Mouse (Mus musculus) kidney, postnatal 0 days (tissue): ENCODE results near the gene Mfsd11. TPM values are rescaled to one million over a fixed set of nuclear protein-coding genes. Genes with fewer than 3 reads are reported as not detected.

ENCODE experiments used
- ATAC-seq: fragments of 200-750 bp; cut with Nextera tagmentation; replicated peaks from 2 replicates; pipeline ENCODE4 v1.8.0; 2017; ENCODE audit warnings: low read depth, moderate number of reproducible peaks, moderate TSS enrichment, moderate library complexity; ENCODE audit not compliant: low FRiP score
- DNase-seq: peaks from one replicate; pipeline ENCODE4 v3.0.0-alpha.2; 2016; ENCODE audit warnings: low spot score
- H3K27ac ChIP-seq: fragments of 300-500 bp; sonication (generic); 2 replicates; pipeline ENCODE4 v1.5.1; 2014; ENCODE audit warnings: mild to moderate bottlenecking
- H3K27me3 ChIP-seq: fragments of 300-500 bp; sonication (generic); 2 replicates; pipeline ENCODE4 v1.6.1; 2014; ENCODE audit warnings: low read length, mixed read lengths; ENCODE audit not compliant: insufficient read depth
- H3K36me3 ChIP-seq: fragments of 300-500 bp; sonication (generic); 2 replicates; pipeline ENCODE4 v1.6.1; 2014; ENCODE audit warnings: low read length, mixed read lengths; ENCODE audit not compliant: insufficient read depth
- H3K4me1 ChIP-seq: fragments of 300-500 bp; sonication (generic); replicated peaks from 2 replicates; pipeline ENCODE4 v1.6.1; 2014; ENCODE audit warnings: antibody characterized with exemption, low read length, mixed read lengths; ENCODE audit not compliant: insufficient read depth
- H3K4me2 ChIP-seq: fragments of 300-500 bp; sonication (generic); 2 replicates; pipeline ENCODE4 v1.6.1; 2014; ENCODE audit warnings: mild to moderate bottlenecking, low read length, moderate library complexity, mixed read lengths
- H3K4me3 ChIP-seq: fragments of 300-500 bp; sonication (generic); replicated peaks from 2 replicates; pipeline ENCODE4 v1.5.1; 2014; ENCODE audit warnings: low read depth, low read length
- H3K9ac ChIP-seq: fragments of 300-500 bp; sonication (generic); 2 replicates; pipeline ENCODE4 v1.6.1; 2014; ENCODE audit warnings: low read depth, low read length
- H3K9me3 ChIP-seq: fragments of 300-500 bp; sonication (generic); replicated peaks from 2 replicates; pipeline ENCODE4 v1.6.1; 2016; ENCODE audit warnings: low read length, inconsistent platforms, mixed read lengths
- CTCF ChIP-seq: IDR thresholded peaks from 2 replicates; pipeline ENCODE4 v1.5.1; 2016; ENCODE audit warnings: antibody characterized with exemption, low read depth, mild to moderate bottlenecking, moderate library complexity
- WGBS: fragments of 180-500 bp; shearing (Covaris S2); extraction: QIAGEN DNeasy Blood & Tissue Kit; methylation state at CpG from one replicate; pipeline ENCODE4 v1.1.7; 2014; 5-methylcytosine and 5-hydroxymethylcytosine counted together
- polyA plus RNA-seq: library from polyadenylated mRNA; unstranded; fragments of >200 nt; fragmentation: Nextera tagmentation; extraction: Ambion mirVana; gene quantifications from 2 replicates; pipeline ENCODE4 v1.2.1, GENCODE M21; 2015

Gene Mfsd11
- polyA plus RNA-seq, 1 experiment from 2014 or later: 48.4 TPM

DNA sequence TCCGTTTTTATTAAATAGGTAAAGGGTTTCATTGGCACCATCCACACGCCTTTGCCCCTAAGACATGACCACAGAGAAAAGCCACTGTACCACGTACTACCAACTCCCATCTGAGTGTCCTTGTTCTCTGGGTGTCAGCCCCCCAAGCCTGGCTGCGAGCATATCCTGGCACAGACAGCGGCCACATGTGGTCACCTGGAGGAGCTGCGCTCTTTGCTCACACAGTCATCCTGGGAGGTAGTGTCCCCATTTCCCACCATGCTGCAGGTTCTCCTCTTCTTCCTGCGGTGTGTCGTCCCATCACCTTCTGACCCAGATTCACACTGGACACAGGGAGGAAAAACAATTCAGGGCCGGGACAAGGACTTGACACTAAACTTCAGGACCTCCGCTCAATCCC, 14.8 kb upstream of the Mfsd11 start:
- ATAC-seq: no peak
- peaks cover 22% of the 10 kb centered on the region for H3K4me1 ChIP-seq

DNA sequence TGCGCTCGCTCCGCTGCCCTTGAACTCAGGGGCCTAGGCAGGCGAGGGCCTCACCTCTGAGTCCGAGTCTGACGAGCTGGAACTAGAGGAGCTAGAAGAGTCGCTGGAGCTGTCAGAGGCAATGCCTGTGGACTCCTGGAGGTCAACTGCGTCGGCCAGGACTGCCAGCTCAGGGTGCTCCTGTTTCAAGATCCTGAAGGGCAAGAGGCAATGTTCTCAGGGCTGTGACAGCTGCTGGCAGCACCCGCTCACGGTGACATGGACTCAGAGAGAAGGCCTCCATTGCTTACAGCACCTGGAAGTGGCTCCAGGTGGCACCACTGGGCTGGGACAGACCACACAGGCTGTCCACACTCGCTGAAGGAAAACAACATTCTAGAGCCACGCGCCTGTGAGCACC, 13.3 kb upstream of the Mfsd11 start:
- DNase-seq (no peak), ATAC-seq (no peak)
- Histone ChIP-seq H3K9me3 (no peaks in the 10 kb centered on the region), H3K27ac (no peak overlapping the region), H3K4me1 (peaks cover 22% of the 10 kb centered on the region), H3K4me3 (no peak overlapping the region), H3K9ac (no peak overlapping the region), H3K4me2 (no peak overlapping the region), H3K27me3 (no peaks in the 10 kb centered on the region), H3K36me3 (peaks cover 59% of the 10 kb centered on the region)
- peak; percentile 35; the same call in 1 of the 2 replicates for TF ChIP-seq CTCF
- WGBS: 71% methylated on average over 14 of the region's 14 CpGs

More for the DNA sequence above, 14.8 kb upstream of the Mfsd11 start:
- H3K9me3 ChIP-seq: no peaks in the 10 kb centered on the region
- H3K27me3 ChIP-seq: no peaks in the 10 kb centered on the region
- no peak overlapping the region for H3K9ac ChIP-seq
- H3K4me3 ChIP-seq: no peak overlapping the region
- H3K4me2 ChIP-seq: no peak overlapping the region
- peaks cover 62% of the 10 kb centered on the region for H3K36me3 ChIP-seq
- no peak; the same call in 1 of the 2 replicates for TF ChIP-seq CTCF
- WGBS: 90% methylated on average over 10 of the region's 10 CpGs
- no peak overlapping the region for H3K27ac ChIP-seq
- DNase-seq: no peak

DNA sequence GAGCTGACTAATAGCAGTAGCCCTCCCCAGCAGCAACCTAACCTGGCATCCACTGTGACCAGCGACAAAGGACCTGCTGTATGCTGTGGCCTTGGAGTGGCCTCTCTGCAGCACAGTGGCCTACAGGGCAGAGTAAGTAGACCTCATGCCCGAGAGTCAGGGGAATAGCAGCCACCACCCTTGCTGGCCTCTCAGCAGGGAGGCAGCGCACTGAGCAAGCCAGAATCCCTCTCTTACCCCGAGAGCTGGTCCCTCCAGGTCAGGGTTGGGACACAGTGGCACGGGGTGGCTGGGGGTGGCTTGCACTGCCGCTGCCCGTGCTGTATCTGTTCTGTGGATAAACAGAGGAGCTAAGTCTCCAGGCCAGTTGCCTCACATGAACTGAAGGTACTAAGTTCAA, 12.6 kb upstream of the Mfsd11 start:
- H3K27ac ChIP-seq: no peak overlapping the region
- H3K4me1 ChIP-seq: peaks cover 27% of the 10 kb centered on the region
- peaks cover 53% of the 10 kb centered on the region for H3K36me3 ChIP-seq
- DNase-seq (no peak), ATAC-seq (no peak)
- H3K9ac ChIP-seq: no peak overlapping the region
- no peak for TF ChIP-seq CTCF
- H3K4me2 ChIP-seq: no peak overlapping the region
- H3K9me3 ChIP-seq: no peaks in the 10 kb centered on the region
- no peak overlapping the region for H3K4me3 ChIP-seq
- WGBS: 72% methylated on average over 7 of the region's 7 CpGs
- no peaks in the 10 kb centered on the region for H3K27me3 ChIP-seq

DNA sequence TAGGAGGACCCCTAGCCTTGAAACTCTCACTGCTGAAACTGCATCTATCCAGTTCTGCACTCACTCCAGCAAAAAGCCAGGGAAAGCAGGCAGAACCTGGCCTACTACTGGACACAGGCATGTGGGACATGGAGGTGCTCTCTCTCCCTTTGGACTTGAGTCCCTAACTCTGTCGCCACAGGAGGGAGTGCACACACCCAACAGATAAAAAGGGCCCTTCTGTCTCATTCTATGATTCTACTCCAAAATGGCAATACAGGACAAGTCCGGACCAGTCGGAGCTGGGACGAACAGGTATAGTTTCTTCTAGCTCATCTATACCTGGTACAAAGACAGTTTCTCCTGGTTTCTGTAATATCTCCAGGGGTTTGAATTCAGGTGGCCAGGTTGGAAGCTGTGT, 11.5 kb upstream of the Mfsd11 start:
- Histone ChIP-seq H3K4me3 (0 out of 2 replicates have a peak overlapping the region, but pooled peaks have one; percentile 87), H3K4me2 (peak overlapping the region; percentile 90), H3K9me3 (no peaks in the 10 kb centered on the region), H3K27ac (no peak overlapping the region), H3K36me3 (peaks cover 46% of the 10 kb centered on the region), H3K9ac (no peak overlapping the region), H3K4me1 (peaks cover 28% of the 10 kb centered on the region), H3K27me3 (no peaks in the 10 kb centered on the region)
- WGBS: 77% methylated on average over 4 of the region's 4 CpGs
- DNase-seq (no peak), ATAC-seq (no peak)
- TF ChIP-seq CTCF: peak; percentile 10; the same call in 1 of the 2 replicates

DNA sequence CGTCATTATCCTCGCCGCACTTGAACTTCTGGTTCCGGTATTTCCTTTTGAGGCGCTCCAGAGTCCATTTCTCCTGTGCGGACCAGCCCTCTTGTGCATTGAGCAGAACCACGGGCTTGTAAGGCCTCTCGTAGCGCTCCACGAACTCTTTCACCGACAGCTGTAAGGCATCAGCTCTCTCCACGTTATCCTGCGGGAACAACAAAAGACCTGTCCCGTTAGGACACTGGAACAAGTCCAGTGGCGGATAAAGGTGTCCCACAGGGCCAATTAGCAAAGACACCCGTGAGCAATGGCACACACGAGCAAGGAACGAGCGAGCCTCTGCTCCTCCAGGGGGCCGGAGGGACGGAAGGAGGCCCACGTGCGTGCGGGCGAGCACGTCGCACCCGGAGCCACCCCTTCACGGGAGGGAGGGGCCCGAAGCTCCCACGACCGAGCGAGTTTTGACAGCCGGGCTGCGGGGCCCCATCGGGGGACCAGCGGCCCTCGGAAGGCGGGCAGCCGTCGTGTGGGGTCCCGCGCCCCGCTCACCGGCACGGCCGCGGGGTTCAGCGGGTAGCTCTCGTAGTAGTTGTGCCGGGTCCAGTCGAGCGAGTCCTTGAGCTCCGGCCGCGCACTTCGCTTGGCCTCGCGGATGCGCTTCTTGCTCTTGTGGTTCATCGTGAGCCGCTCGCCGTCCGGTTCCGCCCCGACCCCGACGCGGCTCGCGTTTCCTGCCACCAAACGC, 9.5 kb upstream of the Mfsd11 start:
- Histone ChIP-seq H3K4me1 (peaks cover 28% of the 10 kb centered on the region), H3K4me3 (peak overlapping the region; percentile 87), H3K9me3 (no peaks in the 10 kb centered on the region), H3K36me3 (peaks cover 28% of the 10 kb centered on the region), H3K27ac (peak overlapping the region; percentile 99), H3K4me2 (peak overlapping the region; percentile 90), H3K27me3 (no peaks in the 10 kb centered on the region), H3K9ac (peak overlapping the region; percentile 95)
- WGBS: under 1% methylated on average over 71 of the region's 73 CpGs
- DNase-seq (peak; percentile 69), ATAC-seq (peak; percentile 35)
- TF ChIP-seq CTCF: no peak; the same call in 1 of the 2 replicates

DNA sequence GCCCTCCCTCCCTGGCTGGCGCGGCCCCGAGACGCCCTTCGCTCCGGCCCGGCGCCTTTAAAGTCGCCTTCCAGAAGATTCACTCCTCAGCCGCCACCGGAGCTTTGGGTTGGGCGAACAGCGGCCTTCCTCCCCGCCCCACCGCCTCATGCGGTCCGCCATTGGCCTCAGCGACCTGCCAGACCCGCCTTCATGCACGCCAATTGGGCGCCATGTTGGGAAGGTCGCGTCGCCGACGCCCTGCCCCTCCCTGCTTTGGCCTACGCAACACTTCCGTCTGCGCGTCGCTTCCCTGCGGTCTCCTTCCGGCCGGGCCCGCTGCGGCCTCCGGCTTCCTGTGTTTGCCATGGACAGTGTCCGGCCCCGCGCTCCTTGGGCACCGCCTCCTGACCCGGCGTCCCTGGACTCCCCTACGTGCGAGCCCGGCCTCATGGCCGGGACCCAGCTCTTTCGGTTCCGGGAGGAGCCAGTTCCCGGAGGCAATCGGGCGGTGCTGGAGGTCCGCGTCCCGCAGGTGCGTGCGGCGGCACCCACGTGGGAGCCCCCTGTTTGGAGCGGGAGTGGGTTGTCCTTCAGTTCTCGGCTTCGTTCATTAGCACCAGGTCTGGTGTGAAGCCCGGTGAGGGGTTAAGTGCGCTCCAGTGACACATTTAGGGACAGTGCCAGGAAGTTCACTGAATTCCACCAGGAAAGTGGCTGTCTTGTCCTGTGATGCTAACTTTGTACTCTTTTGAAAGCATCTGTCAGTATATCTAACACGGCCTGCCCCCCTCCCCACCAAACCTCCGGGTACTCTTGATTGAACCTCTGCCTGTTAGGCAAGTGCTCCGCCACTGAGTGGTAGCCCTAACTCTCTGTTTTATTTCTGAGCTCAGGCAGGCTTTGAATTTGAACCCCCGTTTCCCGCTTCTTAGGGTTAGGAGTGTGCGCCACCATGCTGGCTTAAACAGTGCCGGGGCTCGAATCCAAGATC, 8.7 kb upstream of the Mfsd11 start, which contains the start of the genes Mettl23 and Jmjd6:
Gene Mettl23 (plus strand): TSS at position 18 of the 973 bp plus-strand sequence.
Gene Jmjd6 (minus strand): TSS at position 189 of the 973 bp plus-strand sequence.
- DNase-seq: peak; percentile 99
- no peak for TF ChIP-seq CTCF
- no peaks in the 10 kb centered on the region for H3K9me3 ChIP-seq
- peaks cover 28% of the 10 kb centered on the region for H3K4me1 ChIP-seq
- ATAC-seq: peak; percentile 96
- no peaks in the 10 kb centered on the region for H3K27me3 ChIP-seq
- peak within 1 kb of the TSS; percentile 95 for H3K9ac ChIP-seq
- WGBS: 1% methylated on average over 72 of the region's 72 CpGs
- H3K27ac ChIP-seq: peak within 1 kb of the TSS; percentile 99
- H3K36me3 ChIP-seq: peaks cover 25% of the 10 kb centered on the region
- H3K4me3 ChIP-seq: peak within 1 kb of the TSS; percentile 87
- H3K4me2 ChIP-seq: peak within 1 kb of the TSS; percentile 90
